In genomic region chr9:34963593-34963992, GRCm38 (mm10) we compare ENCODE assay signal across 25 mouse cellular contexts.
DNase-seq lines count a peak whose midpoint lies in the region; ATAC-seq and TF ChIP-seq lines count a peak whose summit lies in the region.
"Had no signal": no experiment of that assay in that cellular context is flagged by ENCODE, and none has a peak within 500 bp of the region (broad histone marks: within the 10 kb centered on the region; RNA-seq: fewer than 3 reads in every experiment).

No protein-coding gene starts in this region.

- WGBS in hindbrain, embryonic 14.5 days, result 86% methylated on average over 3 of the region's 3 CpGs
- WGBS in hindbrain, embryonic 10.5 days, result 90% methylated on average over 3 of the region's 3 CpGs
- WGBS in cerebellum, adult 2 months, result 6% methylated on average over 3 of the region's 3 CpGs

- H3K27me3 ChIP-seq in hindbrain, embryonic 14.5 days (ENCODE audit: control insufficient read depth, insufficient read depth, low read length), result no peaks in the 10 kb centered on the region
- H3K27me3 ChIP-seq in hindbrain, embryonic 10.5 days (ENCODE audit: insufficient read depth, poor library complexity, severe bottlenecking), result 0 out of 2 replicates have a peak, but pooled peaks cover 5% of the 10 kb centered on the region
- H3K27me3 ChIP-seq in cerebellum, adult 2 months (ENCODE audit: control insufficient read depth, insufficient read depth, low read length), result no peaks in the 10 kb centered on the region
- H3K27me3 ChIP-seq: embryonic facial prominence, embryonic 12.5 days had no signal

- no peaks in the 10 kb centered on the region for H3K9me3 ChIP-seq in hindbrain, embryonic 14.5 days (ENCODE audit: control insufficient read depth, low read length)
- no peaks in the 10 kb centered on the region for H3K9me3 ChIP-seq in hindbrain, embryonic 10.5 days
- H3K9me3 ChIP-seq: embryonic facial prominence, embryonic 12.5 days; forebrain, embryonic 15.5 days; heart, embryonic 12.5 days; limb, embryonic 13.5 days; lung, embryonic 15.5 days; midbrain, embryonic 10.5 days; neural tube, embryonic 15.5 days had no signal

- H3K27ac ChIP-seq in hindbrain, embryonic 14.5 days, result peak overlapping the region; percentile 45
- no peak overlapping the region for H3K27ac ChIP-seq in hindbrain, embryonic 10.5 days
- peak overlapping the region; percentile 88 for H3K27ac ChIP-seq in cerebellum, adult 2 months (ENCODE audit: insufficient read depth, low read length)
- H3K27ac ChIP-seq: embryonic facial prominence, embryonic 12.5 days; heart, adult 2 months; limb, embryonic 13.5 days; lung, embryonic 15.5 days; midbrain, embryonic 10.5 days; neural tube, embryonic 15.5 days had no signal

- DNase-seq in hindbrain, embryonic 14.5 days (ENCODE audit: low spot score), result no peak
- no peak for DNase-seq in hindbrain, embryonic 10.5 days (ENCODE audit: low spot score)
- peak; percentile 72 for DNase-seq in cerebellum, adult 11 months
- peak; percentile 83 to 90 for DNase-seq in cerebellum, adult 2 months
- peak; percentile 88 to 95 for DNase-seq in cerebellum, postnatal 14 days
- DNase-seq in heart, postnatal 10 days, result no peak
- DNase-seq in Muller cell, postnatal 12 days (ENCODE audit: inconsistent ontology term), result no peak
- DNase-seq: adrenal gland, postnatal 25 days; embryo, embryonic 11 days; heart, adult 2 months; kidney, adult 8-10 months; kidney, postnatal 14 days; spleen, adult 18-20 months; thymus, postnatal 36 days had no signal

- no peak overlapping the region for H3K9ac ChIP-seq in hindbrain, embryonic 14.5 days
- H3K9ac ChIP-seq: embryonic facial prominence, embryonic 12.5 days; forebrain, embryonic 15.5 days; heart, embryonic 12.5 days; limb, embryonic 13.5 days; lung, embryonic 15.5 days; neural tube, embryonic 15.5 days had no signal

- no peak overlapping the region for H3K4me2 ChIP-seq in hindbrain, embryonic 14.5 days (replicated peaks)
- H3K4me2 ChIP-seq: embryonic facial prominence, embryonic 12.5 days; forebrain, embryonic 15.5 days; heart, embryonic 12.5 days; limb, embryonic 13.5 days; liver, embryonic 11.5 days; lung, embryonic 15.5 days; neural tube, embryonic 15.5 days had no signal

- H3K36me3 ChIP-seq in hindbrain, embryonic 14.5 days (replicated peaks; ENCODE audit: control insufficient read depth, insufficient read depth), result no peaks in the 10 kb centered on the region
- no peaks in the 10 kb centered on the region for H3K36me3 ChIP-seq in hindbrain, embryonic 10.5 days
- H3K36me3 ChIP-seq: embryonic facial prominence, embryonic 12.5 days; forebrain, embryonic 15.5 days; heart, embryonic 12.5 days; limb, embryonic 13.5 days; lung, embryonic 15.5 days; midbrain, embryonic 10.5 days; neural tube, embryonic 15.5 days had no signal

- H3K4me3 ChIP-seq in hindbrain, embryonic 14.5 days (replicated peaks; ENCODE audit: low read length), result no peak overlapping the region
- H3K4me3 ChIP-seq in hindbrain, embryonic 10.5 days, result no peak overlapping the region
- H3K4me3 ChIP-seq in cerebellum, adult 2 months (replicated peaks; ENCODE audit: insufficient read depth, low read depth, low read length), result no peak overlapping the region
- H3K4me3 ChIP-seq: embryonic facial prominence, embryonic 12.5 days; forebrain, embryonic 15.5 days; heart, adult 2 months; heart, embryonic 12.5 days; limb, embryonic 13.5 days; lung, embryonic 15.5 days; midbrain, embryonic 10.5 days; neural tube, embryonic 15.5 days had no signal

- no peak; the same call in 1 of the 2 replicates for TF ChIP-seq POLR2A in cerebellum, adult 2 months (IDR thresholded peaks at IDR 0.05; ENCODE audit: borderline replicate concordance, insufficient read depth, low read length)

- intact Hi-C loops in heart, postnatal 10 days (cut with DNase I), result no loop called here

- TF ChIP-seq CTCF in cerebellum, adult 2 months (IDR thresholded peaks at IDR 0.05; ENCODE audit: borderline replicate concordance, insufficient read depth, low read depth, low read length), result no peak

- no peak for ATAC-seq in hindbrain, embryonic 14.5 days (ENCODE audit: low FRiP score)
- ATAC-seq: CD4-positive, CD25-positive, alpha-beta regulatory T cell, adult 4 months; forebrain, embryonic 15.5 days; intestine, embryonic 16.5 days; midbrain, embryonic 16.5 days had no signal

- H3K4me1 ChIP-seq in hindbrain, embryonic 14.5 days (replicated peaks; ENCODE audit: control insufficient read depth, insufficient read depth, low read length), result peaks cover 14% of the 10 kb centered on the region
- H3K4me1 ChIP-seq in hindbrain, embryonic 10.5 days (replicated peaks), result peaks cover 20% of the 10 kb centered on the region
- peaks cover 59% of the 10 kb centered on the region for H3K4me1 ChIP-seq in cerebellum, adult 2 months (ENCODE audit: control insufficient read depth, insufficient read depth, low read length)
- H3K4me1 ChIP-seq: heart, embryonic 12.5 days; lung, embryonic 15.5 days had no signal

Comparison
In these comparisons a context has a peak if more than half of its experiments do, and no peak if none do; other contexts are left out.
1. DNase-seq: peak in cerebellum, adult 11 months (single experiment), cerebellum, adult 2 months (2 of 2) and cerebellum, postnatal 14 days (2 of 2); none in hindbrain, embryonic 14.5 days (single experiment), hindbrain, embryonic 10.5 days (single experiment), heart, postnatal 10 days (0 of 2) and Muller cell, postnatal 12 days (single experiment).